Mouse (Mus musculus) layer of hippocampus, postnatal 36 days (tissue): ENCODE measurements around the gene Pou3f3. TPM values are rescaled to one million over a fixed set of nuclear protein-coding genes. Genes with fewer than 3 reads are reported as not detected.

Source experiments
- DNase-seq, 2 experiments: peaks; one replicate each; pipeline ENCODE4 v3.0.0; 2022
- total RNA-seq, 2 experiments: library from RNA; stranded (reverse); gene quantifications; 2 replicates each; pipeline ENCODE4 v1.2.3; 2021

Gene Pou3f3
- total RNA-seq, 2 experiments from 2014 or later, result 67.8 to 68.4 TPM

GRCm38 (mm10) chr1:42710234-42710633, 14.7 kb downstream of the Pou3f3 start:
- no peak for DNase-seq

GRCm38 (mm10) chr1:42710995-42711394, 15.4 kb downstream of the Pou3f3 start:
- DNase-seq, result no peak

- DNase-seq, result no peak
Measured at GRCm38 (mm10) chr1:42711456-42712310, 16.1 kb downstream of the Pou3f3 start.

GRCm38 (mm10) chr1:42712311-42712690, 16.7 kb downstream of the Pou3f3 start:
- no peak for DNase-seq

- DNase-seq, result peak; percentile 44 to 62
Measured at GRCm38 (mm10) chr1:42713104-42713932, 17.8 kb downstream of the Pou3f3 start.

GRCm38 (mm10) chr1:42714016-42714931, 18.7 kb downstream of the Pou3f3 start:
- DNase-seq, result peak; percentile 62 to 68

- no peak for DNase-seq
Measured at GRCm38 (mm10) chr1:42718549-42718948, 23.0 kb downstream of the Pou3f3 start.

GRCm38 (mm10) chr1:42721353-42721752, 25.8 kb downstream of the Pou3f3 start:
- DNase-seq, result no peak

GRCm38 (mm10) chr1:42723769-42724300, 28.3 kb downstream of the Pou3f3 start:
- no peak for DNase-seq

GRCm38 (mm10) chr1:42724881-42725280, 29.3 kb downstream of the Pou3f3 start:
- DNase-seq, result no peak

- no peak for DNase-seq
Measured at GRCm38 (mm10) chr1:42727161-42727560, 31.6 kb downstream of the Pou3f3 start.

GRCm38 (mm10) chr1:42727676-42728075, 32.1 kb downstream of the Pou3f3 start:
- no peak for DNase-seq

GRCm38 (mm10) chr1:42741383-42742241, 46.0 kb downstream of the Pou3f3 start:
- no peak for DNase-seq

GRCm38 (mm10) chr1:42742242-42742560, 46.6 kb downstream of the Pou3f3 start:
- no peak for DNase-seq

- DNase-seq, result no peak
Measured at GRCm38 (mm10) chr1:42745047-42745446, 49.5 kb downstream of the Pou3f3 start.

GRCm38 (mm10) chr1:42749536-42750292, 54.1 kb downstream of the Pou3f3 start:
- no peak for DNase-seq
